Mouse (Mus musculus): ENCODE results near the gene Mcf2.

Mcf2 gene

GRCm38 (mm10) chrX:60178744-60179458 lies at the start of gene Mcf2:
TSS of gene Mcf2 (minus strand) at chrX:60179089.
- DNase-seq (ENCODE audit: low spot score in 2 of 2), result no peak

- no peak for DNase-seq (ENCODE audit: low spot score in 2 of 2)
These were observed 8.8 kb upstream of the Mcf2 start for GRCm38 (mm10) chrX:60187726-60188125.

- no peak for DNase-seq (ENCODE audit: low spot score in 2 of 2)
These were observed 3.7 kb upstream of the Mcf2 start for GRCm38 (mm10) chrX:60182611-60183010.

- DNase-seq (ENCODE audit: low spot score in 2 of 2), result no peak
These were observed 705 bp downstream of the Mcf2 start for GRCm38 (mm10) chrX:60178025-60178743.

- DNase-seq (ENCODE audit: low spot score in 2 of 2), result no peak
These were observed 8.8 kb downstream of the Mcf2 start for GRCm38 (mm10) chrX:60170106-60170505.

GRCm38 (mm10) chrX:60169511-60169910 lies 9.4 kb downstream of the Mcf2 start:
- no peak for DNase-seq (ENCODE audit: low spot score in 2 of 2)

- no peak for DNase-seq (ENCODE audit: low spot score in 2 of 2)
These were observed 10.1 kb downstream of the Mcf2 start for GRCm38 (mm10) chrX:60168796-60169195.

GRCm38 (mm10) chrX:60147268-60147974 lies 31.5 kb downstream of the Mcf2 start:
- DNase-seq (ENCODE audit: low spot score in 2 of 2), result no peak

DNA sequence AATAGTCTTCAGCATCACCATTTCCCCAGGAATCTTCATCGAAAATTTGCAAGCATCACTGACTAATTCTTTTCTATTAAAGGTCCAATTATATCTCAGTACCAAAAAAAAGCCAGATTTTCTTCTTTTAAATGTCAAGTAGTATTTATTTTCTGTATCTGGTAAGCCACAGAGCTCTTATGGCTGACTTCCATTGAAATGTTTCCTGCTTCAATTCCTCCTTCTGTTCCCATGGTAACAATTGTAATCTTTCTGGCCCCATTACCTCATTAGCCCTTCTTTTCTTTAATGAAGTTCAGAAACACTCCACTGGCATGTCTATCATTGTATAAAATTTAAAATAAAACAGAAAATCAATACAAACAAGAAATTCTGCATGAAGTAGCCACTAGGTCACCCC lies 103.5 kb downstream of the Mcf2 start:
- DNase-seq (ENCODE audit: low spot score in 2 of 2), result no peak

DNA sequence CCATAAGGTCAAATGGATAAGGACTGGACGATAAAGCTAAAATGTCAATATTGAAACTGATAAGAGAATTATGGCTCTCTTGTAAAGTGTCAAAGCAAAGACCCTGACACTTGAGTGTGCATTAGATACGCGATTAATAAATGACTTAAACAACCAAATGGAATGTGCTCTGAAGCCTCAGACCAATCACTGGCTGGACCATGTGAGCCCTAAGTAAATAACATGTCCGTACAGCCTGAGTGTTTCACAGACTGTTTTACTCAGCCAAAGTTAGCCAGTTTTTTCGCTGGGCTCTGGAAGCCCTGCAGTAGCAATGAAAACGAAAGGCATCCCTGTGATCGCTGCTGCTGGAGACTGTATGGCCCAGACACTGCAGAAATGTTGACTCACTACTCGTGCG lies 123.7 kb downstream of the Mcf2 start:
- no peak for DNase-seq (ENCODE audit: low spot score in 2 of 2)

- DNase-seq (ENCODE audit: low spot score in 2 of 2), result no peak
These were observed 124.1 kb downstream of the Mcf2 start for GRCm38 (mm10) chrX:60054745-60055144.

GRCm38 (mm10) chrX:60026654-60027053 lies 152.2 kb downstream of the Mcf2 start:
- DNase-seq (ENCODE audit: low spot score in 2 of 2), result peak in 1 of 2 experiments; percentile 10

GRCm38 (mm10) chrX:60021595-60021994 lies 157.3 kb downstream of the Mcf2 start:
- DNase-seq (ENCODE audit: low spot score in 2 of 2), result no peak

- no peak for DNase-seq (ENCODE audit: low spot score in 2 of 2)
These were observed 157.9 kb downstream of the Mcf2 start for GRCm38 (mm10) chrX:60021007-60021406.

DNA sequence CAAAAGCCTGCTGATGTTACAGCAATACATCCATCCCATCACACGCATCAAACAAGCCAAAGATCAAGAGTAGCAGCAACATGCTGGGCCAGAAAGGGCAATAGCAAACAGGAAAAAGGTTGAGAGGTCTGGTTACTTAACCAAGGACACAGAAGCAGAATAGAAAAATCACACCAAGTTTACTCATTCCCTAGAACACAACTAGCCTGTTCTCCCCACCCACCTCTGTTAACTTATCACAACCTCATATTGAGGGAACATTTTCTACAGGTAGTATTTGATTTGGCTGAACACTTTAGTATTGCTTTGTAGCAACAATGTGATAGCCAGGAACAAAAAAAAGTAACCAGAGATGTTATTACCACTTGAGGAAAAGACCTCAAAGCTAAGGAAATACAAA lies 164.3 kb downstream of the Mcf2 start:
- no peak for DNase-seq (ENCODE audit: low spot score in 2 of 2)

DNA sequence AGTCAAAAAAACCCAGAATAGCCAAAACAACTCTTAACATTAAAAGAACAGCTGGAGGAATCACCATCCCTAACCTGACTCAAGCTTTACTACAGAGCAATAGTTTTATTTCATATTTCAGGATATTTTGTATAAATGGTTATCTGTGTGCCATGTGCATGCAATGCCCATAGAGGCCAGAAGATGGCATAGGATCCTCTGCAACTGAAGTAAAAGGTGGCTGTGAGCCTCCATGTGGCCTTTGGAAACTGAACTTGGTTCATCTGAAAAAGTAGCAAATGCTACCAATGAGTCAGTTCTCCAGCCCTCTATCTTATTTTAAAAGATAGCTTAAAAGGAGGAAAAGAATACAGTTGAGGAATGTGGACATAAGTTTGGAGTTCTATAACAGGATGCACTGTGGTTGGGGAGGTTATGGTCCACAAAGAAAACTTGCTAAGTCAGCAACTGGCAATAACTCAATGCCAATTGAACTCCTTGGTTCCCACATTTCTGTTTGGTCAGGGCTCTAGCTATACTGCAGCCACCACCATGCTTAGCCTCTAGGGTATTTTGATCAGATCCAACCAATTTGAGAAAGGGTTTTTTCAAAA lies 165.7 kb downstream of the Mcf2 start:
- DNase-seq (ENCODE audit: low spot score in 2 of 2), result peak in 1 of 2 experiments; percentile 14
